Mouse (Mus musculus): ENCODE results near the gene OR5BS1P. TPM values are rescaled to one million over a fixed set of nuclear protein-coding genes. Genes with fewer than 3 reads are reported as not detected.

The OR5BS1P gene
- polyA plus RNA-seq, 1 experiment from 2014 or later = not detected

GRCm38 (mm10) chr15:98479568-98480102 is 9.9 kb downstream of the OR5BS1P start:
- Histone ChIP-seq H3K9me3 (no peaks in the 10 kb centered on the region), H3K36me3 (no peaks in the 10 kb centered on the region), H3K27me3 (no peaks in the 10 kb centered on the region), H3K9ac (no peak overlapping the region), H3K27ac (no peak overlapping the region), H3K4me1 (no peaks in the 10 kb centered on the region), H3K4me2 (no peak overlapping the region), H3K4me3 (no peak overlapping the region)
- ATAC-seq (ENCODE audit: insufficient number of reproducible peaks, low FRiP score, low TSS enrichment, low read depth) = no peak
- 70% methylated on average over 7 of the region's 7 CpGs for WGBS

DNA sequence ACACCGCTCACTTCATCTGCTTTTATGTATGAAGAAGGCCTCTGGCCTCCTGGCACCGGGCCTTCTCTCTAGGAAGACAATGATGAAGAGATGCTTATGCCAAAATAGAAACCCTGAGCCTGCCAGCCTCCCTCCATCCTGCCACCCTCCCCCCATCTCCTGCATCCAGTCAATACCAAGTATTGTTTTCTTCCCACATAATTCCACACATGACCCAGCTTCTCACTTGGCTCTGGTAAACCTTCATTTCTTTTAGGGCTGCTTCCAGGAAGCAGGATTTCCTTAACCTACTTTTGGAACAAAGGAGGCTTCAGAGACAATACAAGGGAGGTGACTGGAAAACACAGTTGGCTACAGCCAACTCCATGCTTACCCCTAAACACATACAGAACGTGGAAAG is 13.0 kb downstream of the OR5BS1P start, which contains the start of gene Lalba:
Gene Lalba (minus strand): TSS at position 21 of the 400 bp plus-strand sequence.
- ATAC-seq (ENCODE audit: insufficient number of reproducible peaks, low FRiP score, low TSS enrichment, low read depth) = no peak
- no peaks in the 10 kb centered on the region for H3K36me3 ChIP-seq
- no peaks in the 10 kb centered on the region for H3K9me3 ChIP-seq
- H3K4me1 ChIP-seq = no peaks in the 10 kb centered on the region
- H3K27me3 ChIP-seq = no peaks in the 10 kb centered on the region
- H3K9ac ChIP-seq = no peak within 1 kb of the TSS
- H3K27ac ChIP-seq = no peak within 1 kb of the TSS
- H3K4me3 ChIP-seq = no peak within 1 kb of the TSS
- WGBS = 67% methylated on average over 3 of the region's 3 CpGs
- no peak within 1 kb of the TSS for H3K4me2 ChIP-seq

- Histone ChIP-seq H3K4me1 (no peaks in the 10 kb centered on the region), H3K9ac (no peak overlapping the region), H3K36me3 (no peaks in the 10 kb centered on the region), H3K4me3 (no peak overlapping the region), H3K4me2 (no peak overlapping the region), H3K9me3 (no peaks in the 10 kb centered on the region), H3K27me3 (no peaks in the 10 kb centered on the region), H3K27ac (no peak overlapping the region)
- WGBS = 47% methylated on average over 18 of the region's 18 CpGs
- no peak for ATAC-seq (ENCODE audit: insufficient number of reproducible peaks, low FRiP score, low TSS enrichment, low read depth)
These were observed 14.5 kb downstream of the OR5BS1P start for GRCm38 (mm10) chr15:98483907-98484886.

GRCm38 (mm10) chr15:98486433-98487021 is 16.8 kb downstream of the OR5BS1P start:
- H3K36me3 ChIP-seq = no peaks in the 10 kb centered on the region
- H3K9me3 ChIP-seq = no peaks in the 10 kb centered on the region
- ATAC-seq (ENCODE audit: insufficient number of reproducible peaks, low FRiP score, low TSS enrichment, low read depth) = no peak
- no peak overlapping the region for H3K9ac ChIP-seq
- no peak overlapping the region for H3K4me2 ChIP-seq
- no peak overlapping the region for H3K4me3 ChIP-seq
- 94% methylated on average over 8 of the region's 8 CpGs for WGBS
- H3K4me1 ChIP-seq = no peaks in the 10 kb centered on the region
- H3K27me3 ChIP-seq = no peaks in the 10 kb centered on the region
- no peak overlapping the region for H3K27ac ChIP-seq

DNA sequence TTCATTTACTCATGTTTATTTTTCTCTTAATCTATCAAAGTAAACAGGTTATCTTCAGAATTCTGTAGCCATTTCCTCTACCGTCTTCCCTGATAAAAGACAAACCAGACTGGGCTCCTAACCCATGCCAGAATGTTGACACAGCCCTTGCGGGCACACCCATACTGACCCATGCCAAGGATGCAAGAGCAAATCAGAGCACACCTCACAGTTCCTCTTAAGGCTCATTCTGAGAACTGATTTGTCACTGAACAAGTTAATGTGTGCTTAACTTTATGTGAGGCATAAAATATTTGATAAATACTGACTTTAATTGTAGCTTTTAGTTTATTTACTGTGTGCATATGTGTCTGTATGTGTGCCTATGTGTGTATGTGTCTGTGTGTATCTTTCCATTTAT is 21.6 kb downstream of the OR5BS1P start:
- WGBS = 76% methylated on average over 2 of the region's 2 CpGs
- no peaks in the 10 kb centered on the region for H3K36me3 ChIP-seq
- no peak overlapping the region for H3K4me2 ChIP-seq
- no peak overlapping the region for H3K27ac ChIP-seq
- no peaks in the 10 kb centered on the region for H3K4me1 ChIP-seq
- no peak for ATAC-seq (ENCODE audit: insufficient number of reproducible peaks, low FRiP score, low TSS enrichment, low read depth)
- H3K4me3 ChIP-seq = no peak overlapping the region
- no peaks in the 10 kb centered on the region for H3K27me3 ChIP-seq
- no peak overlapping the region for H3K9ac ChIP-seq
- H3K9me3 ChIP-seq = no peaks in the 10 kb centered on the region

DNA sequence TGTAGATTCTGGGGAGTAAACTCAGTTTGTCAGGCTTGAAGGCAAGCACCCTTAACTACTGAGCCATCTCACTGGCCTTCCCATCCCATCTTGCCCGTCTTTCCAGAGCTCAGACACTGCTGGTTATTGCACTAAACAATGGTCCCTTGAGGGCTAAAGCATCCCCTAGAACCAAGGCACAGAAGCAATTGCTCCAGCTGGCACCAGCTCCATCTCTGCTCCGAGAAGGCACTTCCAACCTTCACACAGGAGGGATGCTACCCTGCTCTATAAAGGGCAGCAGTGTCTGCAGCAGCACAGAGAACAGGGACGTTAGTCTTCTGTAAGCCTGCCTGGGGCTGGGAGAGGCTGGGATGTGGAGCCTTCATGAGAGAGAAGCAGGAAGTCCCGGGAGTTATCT is 22.4 kb downstream of the OR5BS1P start, which contains the start of gene Olfr279:
Gene Olfr279 (plus strand): TSS at position 301 of the 400 bp plus-strand sequence.
- Histone ChIP-seq H3K4me2 (no peak within 1 kb of the TSS), H3K4me3 (no peak within 1 kb of the TSS), H3K4me1 (no peaks in the 10 kb centered on the region), H3K9me3 (no peaks in the 10 kb centered on the region), H3K27ac (no peak within 1 kb of the TSS), H3K27me3 (no peaks in the 10 kb centered on the region), H3K36me3 (no peaks in the 10 kb centered on the region), H3K9ac (no peak within 1 kb of the TSS)
- 64% methylated on average over 4 of the region's 4 CpGs for WGBS
- no peak for ATAC-seq (ENCODE audit: insufficient number of reproducible peaks, low FRiP score, low TSS enrichment, low read depth)

DNA sequence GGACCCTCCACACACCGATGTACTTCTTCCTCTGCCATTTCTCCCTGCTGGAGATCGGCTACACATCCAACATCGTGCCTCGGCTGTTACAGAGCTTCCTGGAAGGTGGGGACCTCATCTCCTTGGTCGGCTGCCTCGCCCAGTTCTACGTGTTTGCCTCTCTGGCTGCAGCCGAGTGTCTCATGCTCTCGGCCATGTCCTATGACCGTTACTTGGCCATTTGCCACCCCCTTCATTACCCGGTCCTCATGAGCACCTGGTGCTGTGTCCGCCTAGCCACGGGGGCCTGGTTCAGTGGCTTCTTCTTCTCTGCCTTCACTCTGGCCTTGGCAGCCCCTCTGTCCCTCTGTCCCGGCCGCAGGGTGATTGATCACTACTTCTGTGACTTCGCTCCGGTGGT is 27.9 kb downstream of the OR5BS1P start:
- no peak overlapping the region for H3K27ac ChIP-seq
- 87% methylated on average over 17 of the region's 17 CpGs for WGBS

DNA sequence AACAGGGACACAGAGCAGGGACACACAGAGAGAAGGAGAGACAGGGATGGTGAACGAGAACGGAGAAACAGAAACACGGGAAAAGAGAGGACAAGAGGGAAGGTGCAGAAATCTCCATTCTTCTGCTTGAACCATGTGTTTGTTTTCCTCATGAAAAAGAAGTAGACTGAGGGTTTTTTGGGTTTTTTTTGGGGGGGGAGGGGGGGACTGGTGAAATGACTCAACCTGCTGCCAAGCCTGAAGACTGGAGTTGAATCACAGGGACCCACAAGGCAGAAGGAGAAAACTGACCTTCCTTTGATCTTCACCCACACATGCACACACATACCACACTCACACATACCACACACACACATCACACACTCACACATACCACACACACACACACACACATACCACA is 33.6 kb downstream of the OR5BS1P start:
- no peaks in the 10 kb centered on the region for H3K36me3 ChIP-seq
- no peaks in the 10 kb centered on the region for H3K27me3 ChIP-seq
- no peak overlapping the region for H3K9ac ChIP-seq
- no peak overlapping the region for H3K4me2 ChIP-seq
- no peaks in the 10 kb centered on the region for H3K9me3 ChIP-seq
- ATAC-seq (ENCODE audit: insufficient number of reproducible peaks, low FRiP score, low TSS enrichment, low read depth) = no peak
- WGBS = 80% methylated on average over 3 of the region's 3 CpGs
- no peaks in the 10 kb centered on the region for H3K4me1 ChIP-seq
- H3K4me3 ChIP-seq = no peak overlapping the region
- H3K27ac ChIP-seq = no peak overlapping the region

More for the DNA sequence above, 27.9 kb downstream of the OR5BS1P start:
- no peaks in the 10 kb centered on the region for H3K27me3 ChIP-seq
- no peak overlapping the region for H3K4me3 ChIP-seq
- ATAC-seq (ENCODE audit: insufficient number of reproducible peaks, low FRiP score, low TSS enrichment, low read depth) = no peak
- H3K4me2 ChIP-seq = no peak overlapping the region
- H3K9me3 ChIP-seq = no peaks in the 10 kb centered on the region
- no peaks in the 10 kb centered on the region for H3K4me1 ChIP-seq
- no peaks in the 10 kb centered on the region for H3K36me3 ChIP-seq
- no peak overlapping the region for H3K9ac ChIP-seq

DNA sequence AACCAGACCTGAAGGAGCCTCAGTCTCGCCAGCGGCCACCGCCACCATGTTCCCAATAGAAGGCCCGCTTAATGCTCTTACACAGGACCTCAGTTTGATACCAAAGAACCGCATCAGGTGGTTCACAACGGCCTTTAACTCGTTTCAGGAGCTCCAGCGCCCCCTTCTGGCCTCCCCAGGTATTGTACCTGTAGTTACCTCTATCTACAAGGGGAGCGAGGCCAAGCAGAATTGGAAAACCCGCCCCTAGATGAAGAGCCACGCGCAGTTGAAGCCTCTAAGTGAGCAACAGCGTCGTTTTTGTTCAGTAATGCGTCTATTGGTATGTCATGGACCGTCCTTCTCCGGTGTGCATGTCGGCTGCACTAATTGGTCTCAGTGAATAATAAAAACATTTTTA is 34.8 kb downstream of the OR5BS1P start:
- H3K9ac ChIP-seq = no peak overlapping the region
- ATAC-seq (ENCODE audit: insufficient number of reproducible peaks, low FRiP score, low TSS enrichment, low read depth) = no peak
- no peaks in the 10 kb centered on the region for H3K27me3 ChIP-seq
- H3K4me3 ChIP-seq = no peak overlapping the region
- H3K4me1 ChIP-seq = no peaks in the 10 kb centered on the region
- no peaks in the 10 kb centered on the region; the same call in 1 of the 2 replicates for H3K9me3 ChIP-seq
- no peak overlapping the region for H3K27ac ChIP-seq
- no peak overlapping the region for H3K4me2 ChIP-seq
- 15% methylated on average over 18 of the region's 18 CpGs for WGBS
- no peaks in the 10 kb centered on the region for H3K36me3 ChIP-seq

- Histone ChIP-seq H3K4me1 (peaks cover 9% of the 10 kb centered on the region), H3K27ac (no peak overlapping the region), H3K4me3 (no peak overlapping the region), H3K36me3 (no peaks in the 10 kb centered on the region), H3K9ac (no peak overlapping the region), H3K4me2 (no peak overlapping the region), H3K27me3 (no peaks in the 10 kb centered on the region), H3K9me3 (no peaks in the 10 kb centered on the region; the same call in 1 of the 2 replicates)
- ATAC-seq (ENCODE audit: insufficient number of reproducible peaks, low FRiP score, low TSS enrichment, low read depth) = no peak
- 79% methylated on average over 9 of the region's 9 CpGs for WGBS
These were observed 36.7 kb downstream of the OR5BS1P start for GRCm38 (mm10) chr15:98506253-98506957.

DNA sequence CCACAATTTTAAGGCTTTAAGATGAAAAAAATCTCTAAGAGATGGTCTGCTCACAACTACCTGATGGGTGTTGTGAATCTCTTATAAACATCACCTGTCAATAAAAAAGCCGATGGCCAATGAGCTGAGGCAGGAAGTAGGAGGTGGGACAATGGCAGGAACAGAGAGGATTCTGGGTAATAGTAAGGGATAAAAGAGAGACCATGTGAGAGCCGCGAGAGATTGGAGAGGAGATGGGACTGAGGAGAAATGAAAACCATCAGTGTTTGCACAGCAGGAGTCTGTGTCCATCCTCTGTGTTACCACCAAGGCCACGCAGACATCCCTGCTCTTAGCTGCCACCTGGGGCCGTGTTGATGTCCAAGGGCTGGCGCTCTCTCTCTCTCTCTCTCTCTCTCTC is 37.6 kb downstream of the OR5BS1P start:
- Histone ChIP-seq H3K9ac (no peak overlapping the region), H3K36me3 (no peaks in the 10 kb centered on the region), H3K4me1 (peaks cover 9% of the 10 kb centered on the region), H3K9me3 (no peaks in the 10 kb centered on the region; the same call in 1 of the 2 replicates), H3K4me3 (no peak overlapping the region), H3K4me2 (no peak overlapping the region), H3K27me3 (no peaks in the 10 kb centered on the region), H3K27ac (no peak overlapping the region)
- no peak for ATAC-seq (ENCODE audit: insufficient number of reproducible peaks, low FRiP score, low TSS enrichment, low read depth)
- WGBS = 78% methylated on average over 6 of the region's 6 CpGs

All from limb, embryonic 15.5 days (tissue).